Mouse (Mus musculus) liver (tissue): Measurements from ENCODE around the gene Oip5.

Source experiments
- DNase-seq: peaks from one replicate; pipeline ENCODE4 v3.0.0-alpha.2; 2020; ENCODE audit warnings: mixed read lengths

The Oip5 gene

DNA sequence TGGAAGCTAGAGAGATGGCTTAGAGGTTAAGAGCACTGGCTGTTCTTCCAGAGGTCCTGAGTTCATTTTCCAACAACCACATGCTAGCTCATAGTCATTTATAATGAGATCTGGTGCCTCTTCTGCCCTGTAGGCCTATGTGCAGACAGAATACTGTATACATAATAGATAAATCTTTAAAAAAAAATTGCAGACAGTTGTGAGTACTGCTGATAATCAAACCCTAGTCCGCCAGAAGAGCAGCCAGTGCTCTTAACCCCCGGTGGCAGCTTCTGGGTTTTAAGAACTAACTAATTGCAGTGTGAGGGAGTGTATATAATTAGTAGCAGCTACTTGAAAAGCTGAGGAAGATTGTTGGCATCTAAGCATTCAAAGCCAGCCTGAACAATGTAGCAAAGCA is 34.8 kb downstream of the Oip5 start:
- DNase-seq = no peak

DNA sequence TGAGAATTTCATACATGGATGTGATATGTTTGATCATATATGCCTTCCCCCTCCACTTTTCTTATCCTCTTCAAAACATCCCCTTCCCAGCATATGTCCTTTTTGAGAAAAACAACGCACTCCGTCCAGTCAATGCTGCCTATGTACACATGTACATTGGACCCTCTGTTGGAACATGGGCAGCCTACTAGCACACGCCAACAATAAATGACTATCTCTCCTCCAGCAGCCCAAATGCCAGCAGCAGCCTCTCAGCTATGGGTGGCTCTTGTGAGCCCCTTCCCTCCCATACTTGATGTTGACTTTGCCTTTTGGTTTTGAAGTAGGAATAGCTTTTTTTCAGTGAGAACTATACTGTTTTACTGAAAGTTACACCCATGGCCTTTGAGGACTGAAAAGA is 36.7 kb downstream of the Oip5 start:
- no peak for DNase-seq

DNA sequence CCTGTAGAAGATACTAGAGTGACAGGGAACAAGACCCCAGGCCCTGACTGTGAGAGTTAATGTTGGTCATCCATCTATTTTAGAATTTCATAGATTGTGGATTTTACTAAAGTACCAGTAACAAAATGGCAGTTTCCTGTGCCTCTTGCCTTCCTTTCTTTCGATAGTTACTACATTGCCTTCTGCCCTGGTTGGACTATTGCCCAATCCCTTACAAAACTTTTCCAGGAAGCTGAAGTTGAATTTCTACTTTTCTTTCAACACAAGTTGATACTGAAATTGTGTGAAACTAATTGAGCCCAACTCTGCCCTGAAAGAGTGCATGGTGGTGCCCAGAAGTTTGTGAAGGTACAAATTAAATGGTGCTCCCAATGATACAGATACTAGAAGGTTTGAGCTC is 45.8 kb downstream of the Oip5 start:
- DNase-seq = no peak

DNA sequence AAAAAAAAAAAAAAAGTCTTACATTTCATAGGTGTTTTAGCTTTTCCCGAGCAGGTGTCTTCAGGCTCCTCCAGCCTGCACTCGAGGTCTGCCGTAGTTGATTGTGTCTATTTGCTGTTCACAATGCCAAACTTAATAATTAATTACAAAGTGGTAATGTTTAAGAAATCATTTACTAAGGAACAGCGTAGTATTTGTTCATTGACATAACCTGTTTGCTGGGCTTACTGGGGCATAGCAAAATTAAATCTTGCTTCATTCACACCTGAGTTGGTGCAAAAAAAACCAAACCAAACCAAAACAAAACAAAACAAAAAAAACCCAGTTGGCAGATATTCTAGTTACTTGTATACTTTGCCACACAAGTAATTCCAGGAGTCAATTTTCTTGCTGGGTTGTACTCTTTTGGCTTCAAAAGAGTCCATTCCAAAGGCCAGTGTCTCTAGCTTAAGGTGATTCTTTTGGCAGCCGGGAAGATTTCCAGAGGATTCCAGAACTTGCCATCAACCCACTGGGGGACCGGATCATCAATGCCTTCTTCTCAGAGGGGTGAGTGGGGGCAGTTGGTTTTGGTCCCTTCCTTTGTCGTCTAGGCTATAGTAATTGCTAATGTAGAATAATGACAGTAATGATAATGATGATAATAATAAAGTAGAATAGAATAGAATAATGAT is 52.0 kb downstream of the Oip5 start:
- no peak for DNase-seq

DNA sequence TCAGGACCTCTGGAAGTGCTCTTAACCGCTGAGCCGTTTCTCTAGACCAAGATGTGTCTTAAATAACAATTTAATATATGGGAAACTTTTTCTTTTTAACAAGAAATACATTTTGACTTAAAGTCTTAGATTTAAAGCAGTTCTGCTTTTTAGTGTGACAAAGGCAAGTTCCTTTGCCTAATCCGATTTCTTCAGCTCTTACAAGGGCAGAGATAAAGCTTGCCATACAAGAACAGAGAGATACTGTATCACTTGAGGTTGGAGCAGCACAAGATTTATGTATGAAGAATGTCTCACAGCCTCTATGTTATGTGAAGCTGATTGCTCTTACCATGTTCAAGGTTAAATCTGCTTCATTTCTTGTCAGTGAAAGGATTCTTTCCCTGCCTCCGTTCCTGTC is 53.0 kb downstream of the Oip5 start:
- no peak for DNase-seq

DNA sequence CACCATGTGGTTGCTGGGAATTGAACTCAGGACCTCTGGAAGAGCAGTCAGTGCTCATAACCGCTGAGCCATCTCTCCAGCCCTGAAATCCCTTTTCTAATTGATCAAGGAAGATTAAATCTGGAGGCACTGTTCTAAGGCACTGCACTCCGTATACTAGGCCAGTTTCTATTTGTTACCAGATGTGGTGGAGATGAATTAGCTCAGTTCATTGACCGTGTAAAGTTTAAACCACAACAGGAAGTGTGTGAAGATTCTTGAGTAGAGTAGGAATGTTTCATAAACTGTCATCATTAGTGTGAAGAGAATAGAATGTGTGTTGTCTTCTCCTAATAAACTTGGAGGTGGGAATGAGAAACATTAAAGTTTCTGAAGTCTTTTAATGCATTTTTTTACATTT is 56.5 kb downstream of the Oip5 start:
- no peak for DNase-seq
